Mouse (Mus musculus) kidney, postnatal 36 days (tissue): ENCODE results near the gene Hacd2.

Experiments used
- DNase-seq, 2 experiments: peaks; one replicate each; pipeline ENCODE4 v3.0.0; 2021 to 2022; ENCODE audit warnings: mixed read lengths in 2 of 2

Hacd2 gene

GRCm38 (mm10) chr16:35022242-35023137 is at the start of gene Hacd2:
Gene Hacd2 (plus strand): TSS chr16:35022428.
- DNase-seq = peak; percentile 95 to 97

GRCm38 (mm10) chr16:34972471-34972870 is 49.8 kb upstream of the Hacd2 start:
- peak; percentile 42 to 47 for DNase-seq

- no peak for DNase-seq
Observed at GRCm38 (mm10) chr16:34975544-34975943, 46.7 kb upstream of the Hacd2 start.

- DNase-seq = peak in 1 of 2 experiments; percentile 63
Observed at GRCm38 (mm10) chr16:34976630-34977029, 45.6 kb upstream of the Hacd2 start.

GRCm38 (mm10) chr16:34978018-34978417 is 44.2 kb upstream of the Hacd2 start:
- DNase-seq = no peak

GRCm38 (mm10) chr16:34981009-34981408 is 41.2 kb upstream of the Hacd2 start:
- DNase-seq = no peak

- DNase-seq = no peak
Observed at GRCm38 (mm10) chr16:34984203-34985030, 37.8 kb upstream of the Hacd2 start.

GRCm38 (mm10) chr16:34985031-34985346 is 37.2 kb upstream of the Hacd2 start:
- no peak for DNase-seq

- no peak for DNase-seq
Observed at GRCm38 (mm10) chr16:34986211-34986825, 35.9 kb upstream of the Hacd2 start.

- no peak for DNase-seq
Observed at GRCm38 (mm10) chr16:34991365-34991764, 30.9 kb upstream of the Hacd2 start.

- no peak for DNase-seq
Observed at GRCm38 (mm10) chr16:34992854-34993253, 29.4 kb upstream of the Hacd2 start.

GRCm38 (mm10) chr16:34993694-34994330 is 28.4 kb upstream of the Hacd2 start:
- no peak for DNase-seq

GRCm38 (mm10) chr16:34994641-34995141 is 27.5 kb upstream of the Hacd2 start:
- DNase-seq = no peak

GRCm38 (mm10) chr16:34996133-34996532 is 26.1 kb upstream of the Hacd2 start:
- DNase-seq = peak; percentile 74 to 88

- DNase-seq = no peak
Observed at GRCm38 (mm10) chr16:34997052-34997451, 25.2 kb upstream of the Hacd2 start.

- DNase-seq = no peak
Observed at GRCm38 (mm10) chr16:34997576-34997975, 24.7 kb upstream of the Hacd2 start.

GRCm38 (mm10) chr16:34999016-34999415 is 23.2 kb upstream of the Hacd2 start:
- DNase-seq = no peak

- no peak for DNase-seq
Observed at GRCm38 (mm10) chr16:34999986-35000385, 22.2 kb upstream of the Hacd2 start.

- DNase-seq = no peak
Observed at GRCm38 (mm10) chr16:35000923-35001560, 21.2 kb upstream of the Hacd2 start.

GRCm38 (mm10) chr16:35004356-35004755 is 17.9 kb upstream of the Hacd2 start:
- peak; percentile 44 to 54 for DNase-seq

GRCm38 (mm10) chr16:35004756-35005155 is 17.5 kb upstream of the Hacd2 start:
- DNase-seq = peak in 1 of 2 experiments; percentile 67

- DNase-seq = peak; percentile 72 to 73
Observed at GRCm38 (mm10) chr16:35006251-35006650, 16.0 kb upstream of the Hacd2 start.
